Mouse (Mus musculus): ENCODE data around the gene Trpd52l3. TPM values are rescaled to one million over a fixed set of nuclear protein-coding genes. Genes with fewer than 3 reads are reported as not detected.

Gene Trpd52l3
- not detected for polyA plus RNA-seq (2014; fragmentation: Illumina TruSeq; extraction: RNeasy Lipid Tissue Mini Kit (QIAGEN cat#74804); ENCODE audit: insufficient read depth, low read depth, low replicate concordance)

DNA sequence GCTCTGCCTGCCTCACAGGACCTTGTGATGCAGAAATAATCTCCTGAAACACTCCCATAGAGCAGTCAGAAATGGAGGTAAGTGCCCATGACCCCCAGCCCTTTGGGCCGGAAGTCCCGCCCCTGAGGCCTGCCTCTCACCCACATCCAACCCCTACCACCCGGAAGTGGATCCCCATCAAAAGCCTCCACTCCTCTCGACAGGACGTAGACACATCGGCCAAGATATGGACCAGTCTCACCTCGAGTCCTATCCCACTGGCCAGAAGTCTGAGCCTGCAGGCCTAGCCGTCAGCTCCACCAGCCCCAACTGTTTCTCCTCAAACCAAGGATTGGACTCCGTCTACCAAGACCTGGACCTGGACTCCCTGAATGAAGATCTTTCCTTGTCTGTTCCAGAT lies at the start of gene Trpd52l3:
Trpd52l3 (plus strand) TSS at position 170 of the 400 bp plus-strand sequence.

DNA sequence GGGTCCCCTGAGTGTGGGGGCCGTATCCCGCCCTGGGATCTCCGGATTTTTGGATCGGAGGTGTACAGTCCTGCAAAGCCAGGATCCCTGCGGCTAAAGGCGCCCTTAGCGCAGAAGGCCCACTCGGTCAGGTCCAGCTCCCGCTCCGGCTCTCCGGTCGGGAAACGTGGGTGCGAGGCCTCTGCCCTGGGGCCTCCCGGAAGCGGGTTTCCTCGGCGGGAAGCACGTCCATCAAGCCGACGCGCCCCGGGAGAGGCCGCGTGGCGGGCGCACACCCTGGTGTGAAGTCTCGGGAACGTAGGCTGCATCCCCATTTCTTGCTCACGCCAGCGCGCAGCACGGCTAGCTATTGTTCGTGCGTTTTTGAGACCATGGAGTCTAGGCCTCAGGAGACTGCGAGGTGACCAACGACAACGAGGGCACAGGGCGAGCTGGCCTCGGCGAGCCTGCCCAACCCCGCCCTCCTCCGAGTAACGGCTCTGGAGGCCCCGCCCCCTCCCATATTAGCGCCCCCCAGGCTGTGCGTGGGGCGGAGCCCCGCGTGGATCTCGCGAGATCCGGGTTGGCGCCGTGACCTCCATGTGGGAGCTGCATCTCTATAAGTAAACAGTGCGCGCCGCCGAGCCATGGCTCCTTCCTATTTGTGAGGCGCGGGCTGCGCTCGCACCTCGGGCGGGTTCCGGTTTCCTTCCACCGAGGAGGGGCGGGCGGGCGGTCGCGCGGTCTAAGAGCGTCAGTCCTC lies 26.5 kb downstream of the Trpd52l3 start, which contains the start of gene Uhrf2:
Uhrf2 (plus strand) TSS at position 620 of the 742 bp plus-strand sequence.

Other genes with a start within 250 kb of the Trpd52l3 start
- gene 9930021J03Rik, start 197.8 kb upstream of the Trpd52l3 start, polyA plus RNA-seq (2014; fragmentation: Illumina TruSeq; extraction: RNeasy Lipid Tissue Mini Kit (QIAGEN cat#74804); ENCODE audit: insufficient read depth, low read depth, low replicate concordance): 3.6 TPM
- 6.2 TPM for gene Ranbp6, start 190.8 kb upstream of the Trpd52l3 start, polyA plus RNA-seq (2014; fragmentation: Illumina TruSeq; extraction: RNeasy Lipid Tissue Mini Kit (QIAGEN cat#74804); ENCODE audit: insufficient read depth, low read depth, low replicate concordance)
- gene Il33, start 78.7 kb upstream of the Trpd52l3 start, polyA plus RNA-seq (2014; fragmentation: Illumina TruSeq; extraction: RNeasy Lipid Tissue Mini Kit (QIAGEN cat#74804); ENCODE audit: insufficient read depth, low read depth, low replicate concordance): 37.5 TPM
- 23.1 TPM for gene Uhrf2, start 26.7 kb downstream of the Trpd52l3 start, polyA plus RNA-seq (2014; fragmentation: Illumina TruSeq; extraction: RNeasy Lipid Tissue Mini Kit (QIAGEN cat#74804); ENCODE audit: insufficient read depth, low read depth, low replicate concordance)
- gene Gldc, start 171.6 kb downstream of the Trpd52l3 start, polyA plus RNA-seq (2014; fragmentation: Illumina TruSeq; extraction: RNeasy Lipid Tissue Mini Kit (QIAGEN cat#74804); ENCODE audit: insufficient read depth, low read depth, low replicate concordance): 0.10 TPM
- not detected for gene Mbl2, start 229.2 kb downstream of the Trpd52l3 start, polyA plus RNA-seq (2014; fragmentation: Illumina TruSeq; extraction: RNeasy Lipid Tissue Mini Kit (QIAGEN cat#74804); ENCODE audit: insufficient read depth, low read depth, low replicate concordance)

Measured in lung, adult 10 weeks (tissue).